Mouse (Mus musculus) erythroblast, embryonic 14.5 days (primary cell): ENCODE data around the gene Scnn1a.

Source experiments
- GATA1 ChIP-seq: IDR thresholded peaks from 2 replicates; pipeline ENCODE4 v1.6.1; 2012; ENCODE audit warnings: low read length, inconsistent platforms, mixed read lengths
- TAL1 ChIP-seq: IDR thresholded peaks from 3 replicates; pipeline ENCODE4 v1.6.1; 2012; ENCODE audit warnings: low read length, inconsistent platforms, mixed read lengths

DNA sequence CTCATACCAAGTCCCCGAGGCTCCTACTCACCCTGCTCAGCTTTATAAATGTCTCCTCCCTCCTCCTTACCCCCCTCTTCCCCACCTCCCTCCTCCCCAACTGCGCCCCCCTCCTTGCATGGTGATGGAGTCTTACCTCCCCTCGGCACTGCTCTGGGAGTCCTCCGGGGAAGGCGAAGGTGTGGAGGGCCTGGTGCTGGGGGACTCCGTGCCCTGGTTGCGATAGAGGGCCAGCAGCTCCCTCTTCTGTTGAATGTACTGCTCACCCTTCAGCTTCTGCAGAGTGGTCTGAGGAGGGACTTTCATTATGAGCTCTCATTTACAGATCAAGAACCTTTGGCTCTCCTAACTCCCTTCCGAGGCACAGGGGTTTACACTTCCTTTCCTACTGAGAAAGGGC is 44.0 kb downstream of the Scnn1a start:
- TF ChIP-seq GATA1 = no peak
- TF ChIP-seq TAL1 = no peak
